Mouse (Mus musculus): ENCODE results near the gene Dnase2b.

DNA sequence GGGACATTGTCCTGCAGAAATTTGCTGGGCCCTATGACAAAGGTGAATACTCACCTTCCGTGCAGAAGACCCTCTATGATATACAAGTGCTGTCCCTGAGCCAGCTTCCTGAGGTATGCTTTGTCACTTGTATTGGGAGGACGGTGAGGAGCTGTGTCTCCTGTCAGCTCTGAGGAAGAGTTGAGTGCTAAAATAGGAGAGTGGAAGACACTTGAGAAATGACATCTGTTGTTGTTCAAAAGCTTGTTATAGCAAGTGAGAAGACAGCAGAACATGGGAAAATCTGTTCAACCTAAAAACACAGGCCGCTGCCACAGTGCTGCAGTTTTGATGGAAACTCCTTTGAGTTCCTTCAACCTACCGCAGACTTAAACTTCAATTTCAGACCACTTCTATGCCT is 10.4 kb upstream of the Dnase2b start:
- TF ChIP-seq POLR2A (IDR thresholded peaks at IDR 0.05; ENCODE audit: borderline replicate concordance, extremely low read depth, low read depth, low read length) (no peak), CTCF (IDR thresholded peaks at IDR 0.05; ENCODE audit: insufficient read depth, low read length) (no peak)
